Mouse (Mus musculus): ENCODE data around the gene Ptgs1.

GRCm38 (mm10) chr2:36201756-36202610 is 28.2 kb upstream of the Ptgs1 start:
- TF ChIP-seq POLR2A (IDR thresholded peaks at IDR 0.05; ENCODE audit: low read depth, low read length) (no peak), CTCF (IDR thresholded peaks at IDR 0.05; ENCODE audit: extremely low read depth, insufficient read length, insufficient replicate concordance, low read depth, low read length) (no peak)

All from small intestine, adult 2 months (tissue).